Mouse (Mus musculus) lung, postnatal 0 days (tissue): ENCODE data around the gene Osbpl3.

Experiments
- CTCF ChIP-seq: IDR thresholded peaks from 2 replicates; pipeline ENCODE4 v1.5.1; 2016; ENCODE audit warnings: antibody characterized with exemption, mild to moderate bottlenecking
- EP300 ChIP-seq: IDR thresholded peaks from 2 replicates; pipeline ENCODE4 v1.6.1; 2016; ENCODE audit warnings: antibody characterized with exemption, mild to moderate bottlenecking, control low read depth

DNA sequence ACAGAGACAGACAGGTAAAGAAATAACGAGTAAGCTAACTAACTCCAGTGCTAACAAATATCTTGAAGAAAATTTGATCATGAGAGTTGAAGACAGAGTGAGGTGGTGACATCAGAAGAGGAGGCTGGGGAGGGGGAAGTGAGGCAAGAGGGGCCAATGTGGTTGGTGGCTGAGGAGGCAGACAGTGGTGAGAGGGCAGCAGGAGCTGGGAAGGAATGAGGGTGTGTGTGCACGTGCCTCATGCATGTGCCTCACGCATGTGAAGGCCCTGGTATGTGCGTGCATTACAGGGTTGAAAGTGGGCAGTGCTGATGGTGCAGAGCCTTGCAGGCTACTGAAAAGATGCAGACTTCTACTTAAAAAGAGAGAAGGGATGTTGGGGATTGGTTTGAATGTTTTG is 149.4 kb downstream of the Osbpl3 start:
- no peak for TF ChIP-seq CTCF
- no peak for TF ChIP-seq EP300
